Mouse (Mus musculus): ENCODE measurements around the gene Catsperb.
"Not testable (repeated sequence)": the region's sequence is repeated elsewhere in the genome, so short reads cannot be mapped to it uniquely, and the experiment has no call there.

Gene Catsperb

DNA sequence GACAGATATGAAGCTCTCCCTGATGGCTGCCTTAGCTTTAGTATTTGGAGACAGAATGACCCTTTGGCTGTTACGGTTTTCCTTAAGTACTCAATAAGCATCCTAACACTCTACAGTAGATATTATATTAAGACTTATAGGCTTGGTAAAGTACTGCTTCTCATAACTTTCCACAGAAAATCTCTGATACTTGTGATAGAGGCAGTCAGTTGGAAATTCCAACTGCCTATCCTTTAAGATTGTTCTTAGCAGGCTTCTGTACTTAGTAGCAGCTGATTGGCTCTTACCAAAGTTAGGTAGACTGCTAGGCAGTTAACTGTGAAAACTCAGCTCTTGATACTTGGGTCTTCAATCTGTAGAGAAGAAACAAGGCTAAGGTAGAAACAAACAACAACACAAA lies at the start of gene Catsperb:
Catsperb (plus strand) TSS at position 301 of the 400 bp plus-strand sequence.
- DNase-seq: not testable (repeated sequence)

DNA sequence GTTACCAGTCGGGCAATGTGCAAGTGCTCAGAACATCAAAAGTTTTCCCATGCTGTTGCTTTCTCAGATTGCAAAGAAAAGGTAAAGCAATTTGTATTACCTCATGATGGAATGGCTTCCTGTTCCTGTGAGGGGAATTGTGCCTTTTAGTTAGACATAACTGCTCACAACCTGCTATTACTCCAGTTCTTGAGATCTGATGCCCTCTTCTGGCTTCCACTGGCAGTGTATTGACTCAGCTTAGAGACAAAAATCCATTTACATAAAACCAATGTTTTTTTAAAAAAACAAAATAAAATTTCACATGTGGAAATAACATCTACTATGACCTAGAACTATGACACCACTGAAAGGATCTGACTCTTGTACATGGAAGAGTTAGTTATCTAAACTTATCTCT lies 43.0 kb upstream of the Catsperb start:
- DNase-seq: not testable (repeated sequence)

DNA sequence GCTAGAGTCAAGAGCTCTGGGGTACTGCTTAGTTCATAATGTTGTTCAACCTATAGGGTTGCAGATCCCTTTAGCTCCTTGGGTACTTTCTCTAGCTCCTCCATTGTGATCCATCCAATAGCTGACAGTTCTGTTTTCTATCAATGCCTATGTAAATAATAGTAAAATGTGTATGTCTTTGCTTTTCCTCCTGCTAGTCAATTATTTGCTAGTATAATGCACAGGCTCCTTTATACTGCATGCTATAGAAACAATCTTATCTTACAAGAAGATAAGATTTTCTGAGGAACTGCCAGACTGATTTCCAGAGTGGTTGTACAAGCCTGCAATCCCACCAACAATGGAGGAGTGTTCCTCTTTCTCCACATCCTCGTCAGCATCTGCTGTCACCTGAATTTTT lies 23.0 kb upstream of the Catsperb start:
- DNase-seq: not testable (repeated sequence)

DNA sequence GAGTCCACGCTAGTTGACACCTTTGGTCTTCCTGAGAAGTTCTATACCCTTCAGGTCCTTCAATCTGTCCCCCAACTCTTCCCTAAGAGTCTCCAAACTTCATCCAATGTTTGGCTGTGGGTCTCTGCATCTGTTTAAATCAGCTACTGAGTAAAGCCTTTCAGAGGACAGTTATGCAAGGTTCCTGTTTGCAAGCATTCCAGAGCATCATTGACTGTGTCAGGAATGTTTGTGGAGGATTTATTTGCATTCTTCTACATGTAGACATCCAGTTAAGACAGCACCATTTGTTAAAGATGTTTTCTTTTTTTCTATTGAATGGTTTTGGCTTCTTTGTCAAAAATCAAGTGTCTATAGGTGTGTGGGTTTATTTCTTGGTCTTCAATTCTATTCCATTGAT lies 21.7 kb downstream of the Catsperb start:
- no peak for DNase-seq

DNA sequence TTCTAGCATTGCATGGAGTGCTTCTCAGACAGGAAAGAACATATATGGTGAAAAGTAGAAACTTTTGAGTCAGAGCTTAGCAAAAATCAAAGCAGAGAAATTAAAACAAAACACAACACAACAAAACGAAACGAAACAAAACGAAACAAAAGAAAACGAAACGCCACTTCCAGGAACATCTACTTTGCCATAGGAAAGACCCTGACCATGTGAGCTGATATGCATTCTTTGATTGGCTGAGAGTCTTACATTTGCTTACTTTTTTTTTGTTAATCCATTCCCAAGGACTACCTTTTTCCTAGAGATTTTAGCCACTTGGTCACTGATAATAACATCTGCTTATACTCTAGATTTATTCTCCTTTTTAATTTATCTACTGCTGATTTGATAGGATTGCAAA lies 57.6 kb downstream of the Catsperb start:
- DNase-seq: no peak

DNA sequence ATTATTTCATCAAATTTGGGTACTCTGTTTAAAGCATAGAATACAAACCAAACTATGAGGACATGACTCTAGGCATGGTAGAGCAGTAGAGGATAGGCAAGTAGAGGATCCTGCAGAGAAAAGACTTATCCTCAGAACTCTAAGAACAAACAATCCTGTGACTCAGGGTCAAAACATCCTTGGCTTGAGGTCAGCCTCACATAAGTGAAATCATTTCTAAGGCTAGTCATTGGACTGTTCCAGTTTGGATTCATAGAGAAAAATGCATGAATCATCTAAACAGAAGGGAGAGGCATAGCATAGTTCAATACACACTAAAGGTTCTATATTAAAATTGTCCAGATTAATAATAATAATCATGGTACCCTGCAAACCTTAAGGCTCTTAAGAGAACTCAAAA lies 79.1 kb downstream of the Catsperb start:
- DNase-seq: no peak

DNA sequence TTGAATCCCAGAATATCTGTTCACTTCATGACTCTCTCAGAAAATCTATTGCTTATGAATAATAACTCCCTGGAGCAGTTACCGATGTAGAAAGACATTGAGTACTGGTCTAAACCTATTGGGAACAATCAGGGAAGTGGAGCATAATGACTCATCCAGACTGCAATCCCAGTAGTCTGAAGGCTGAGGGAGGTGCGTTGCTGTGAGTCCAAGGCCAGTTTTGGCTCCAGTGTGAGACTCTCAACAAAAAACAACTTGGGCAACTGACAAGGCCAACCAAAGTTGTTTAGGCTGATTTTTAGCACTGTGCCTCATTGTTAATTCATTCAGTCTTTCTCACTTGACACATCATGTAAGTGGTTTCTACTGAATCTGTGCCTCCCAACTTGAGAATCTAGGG lies 106.9 kb downstream of the Catsperb start:
- DNase-seq: not testable (repeated sequence)

DNA sequence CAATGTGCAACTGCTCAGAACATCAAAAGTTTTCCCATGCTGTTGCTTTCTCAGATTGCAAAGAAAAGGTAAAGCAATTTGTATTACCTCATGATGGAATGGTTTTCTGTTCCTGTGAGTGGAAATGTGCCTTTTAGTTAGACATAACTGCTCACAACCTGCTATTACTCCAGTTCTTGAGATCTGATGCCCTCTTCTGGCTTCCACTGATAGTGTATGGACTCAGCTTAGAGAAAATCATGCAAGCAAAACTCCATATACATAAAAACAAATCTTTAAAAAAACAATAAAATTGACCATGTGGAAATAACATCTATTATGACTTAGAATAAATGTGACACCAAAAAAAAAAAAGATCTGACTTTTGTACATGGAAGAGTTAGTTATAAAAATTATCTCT lies 202.2 kb downstream of the Catsperb start:
- DNase-seq: not testable (repeated sequence)

DNA sequence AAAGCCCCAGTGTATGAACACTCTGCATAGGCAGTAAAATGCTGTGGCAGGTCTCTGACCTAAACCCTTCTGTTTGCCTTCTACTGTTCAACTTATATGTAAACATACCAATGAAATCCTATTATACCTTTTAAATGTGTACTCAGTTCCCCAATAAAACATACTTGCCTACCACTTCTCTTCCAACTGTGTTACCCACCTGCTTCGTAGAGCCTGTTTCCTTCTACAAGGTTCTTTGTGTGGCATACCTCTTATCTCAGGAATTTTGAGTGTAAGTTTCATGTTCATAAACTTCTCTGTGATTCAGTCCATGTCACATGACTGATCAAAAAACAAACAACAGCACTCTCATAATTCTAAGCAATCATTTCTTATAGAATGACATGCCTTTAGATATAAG lies 228.7 kb downstream of the Catsperb start:
- no peak for DNase-seq

DNA sequence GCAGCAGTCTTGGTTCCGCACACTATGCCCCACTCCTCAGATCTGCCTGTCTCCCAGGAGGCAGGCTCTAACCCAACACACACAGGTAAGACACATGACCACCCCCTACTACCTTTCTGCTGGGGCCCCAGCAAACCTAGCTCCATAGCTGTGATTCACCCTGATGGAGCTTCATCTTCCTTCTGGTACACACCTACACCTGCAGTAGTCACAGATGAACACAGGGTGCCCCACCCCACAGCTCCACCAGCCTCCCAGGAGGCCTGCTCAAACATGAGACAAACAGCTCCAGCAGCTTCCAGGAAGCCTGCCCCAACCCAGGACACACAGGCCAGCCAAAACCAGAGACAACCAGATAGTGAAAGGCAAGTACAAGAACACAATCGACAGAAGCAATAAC lies 263.0 kb downstream of the Catsperb start:
- no peak for DNase-seq
